In the genomic region with DNA sequence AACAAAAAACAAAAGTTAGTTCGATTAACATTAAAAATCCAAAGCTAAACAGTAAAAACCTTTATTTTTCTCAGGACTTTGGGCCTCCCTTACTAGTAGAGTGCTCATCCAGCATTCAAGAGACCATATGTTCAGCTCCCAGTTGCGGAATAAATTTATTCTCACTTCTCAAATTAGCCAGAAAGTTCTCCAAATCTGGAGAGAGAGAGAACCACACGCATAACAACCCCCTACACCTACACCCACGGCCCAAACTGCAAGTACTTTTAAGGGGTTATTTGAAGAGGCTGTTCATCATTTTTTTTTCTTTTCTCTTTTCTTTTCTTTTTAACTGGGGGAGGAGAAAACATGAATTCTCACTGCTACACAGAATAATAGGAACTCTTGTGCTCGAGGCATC, we compare ENCODE assay signal across 28 mouse cellular contexts. TPM values are rescaled to one million over a fixed set of nuclear protein-coding genes. Genes with fewer than 3 reads are reported as not detected.
DNase-seq lines count a peak whose midpoint lies in the region; ATAC-seq and TF ChIP-seq lines count a peak whose summit lies in the region.
"Had no signal": no experiment of that assay in that cellular context is flagged by ENCODE, and none has a peak within 500 bp of the region (broad histone marks: within the 10 kb centered on the region; RNA-seq: fewer than 3 reads in every experiment).

No protein-coding gene starts in this region.

- intact Hi-C loops in left cerebral cortex, postnatal 4 days (cut with DNase I): no loop called here
- intact Hi-C loops in left cerebral cortex, adult 2 months (cut with DNase I): loop anchor here (2.0 to 5.0 kb wide), 2 partner anchors 23 to 95 kb away; partner anchors contain the start of gene Ppm1k

- peak; percentile 39 for DNase-seq in left cerebral cortex, adult 11 months (ENCODE audit: low spot score)
- no peak for DNase-seq in left cerebral cortex, postnatal 4 days
- peak; percentile 50 to 79 for DNase-seq in layer of hippocampus, adult 2 months (ENCODE audit: low spot score in 2 of 2)
- peak; percentile 39 to 52 for DNase-seq in left cerebral cortex, adult 2 months (ENCODE audit: extremely low spot score in 1 of 2, low spot score in 2 of 2)
- DNase-seq in right cerebral cortex, postnatal 25 days: peak; percentile 44
- DNase-seq in adrenal gland, postnatal 10 days: no peak
- DNase-seq: adrenal gland, adult 2 months; cerebellum, adult 18-20 months; cerebellum, postnatal 14 days; gastrocnemius, postnatal 14 days; kidney, adult 9 months; kidney, postnatal 14 days; lung, postnatal 4 days; thymus, adult 18-20 months; thymus, postnatal 4 days had no signal

- WGBS in intestine, embryonic 16.5 days: 86% methylated on average over 5 of the region's 5 CpGs

- no peaks in the 10 kb centered on the region for H3K36me3 ChIP-seq in intestine, embryonic 16.5 days (ENCODE audit: control insufficient read depth, insufficient read depth, low read length)
- H3K36me3 ChIP-seq: G1E; stomach, embryonic 15.5 days had no signal

- ATAC-seq in intestine, embryonic 16.5 days: no peak
- no peak for ATAC-seq in CD4-positive, CD25-positive, alpha-beta regulatory T cell, adult 4 months
- ATAC-seq: midbrain, embryonic 16.5 days; Patski had no signal

- H3K27me3 ChIP-seq in intestine, embryonic 16.5 days (replicated peaks; ENCODE audit: control insufficient read depth, insufficient read depth, low read length): no peaks in the 10 kb centered on the region
- H3K27me3 ChIP-seq: CH12.LX; embryonic facial prominence, embryonic 12.5 days; hindbrain, embryonic 15.5 days; lung, embryonic 15.5 days; neural tube, embryonic 15.5 days; Patski; stomach, embryonic 15.5 days had no signal

- peak overlapping the region; percentile 72 for H3K27ac ChIP-seq in layer of hippocampus, adult 2 months
- peak overlapping the region; percentile 73; the same call in 1 of the 2 replicates for H3K27ac ChIP-seq in left cerebral cortex, adult 2 months
- H3K27ac ChIP-seq in intestine, embryonic 16.5 days (ENCODE audit: low read length): no peak overlapping the region
- H3K27ac ChIP-seq: embryonic facial prominence, embryonic 12.5 days; hindbrain, embryonic 15.5 days; liver, embryonic 14.5 days; lung, embryonic 15.5 days; neural tube, embryonic 15.5 days; stomach, embryonic 15.5 days had no signal

- no peak overlapping the region for H3K4me2 ChIP-seq in intestine, embryonic 16.5 days (ENCODE audit: low read depth, low read length)
- H3K4me2 ChIP-seq: embryonic facial prominence, embryonic 12.5 days; heart, embryonic 11.5 days; hindbrain, embryonic 15.5 days; lung, embryonic 15.5 days; neural tube, embryonic 15.5 days; stomach, embryonic 15.5 days had no signal

- no peak overlapping the region for H3K9ac ChIP-seq in intestine, embryonic 16.5 days (ENCODE audit: low read depth, low read length)
- H3K9ac ChIP-seq: embryonic facial prominence, embryonic 12.5 days; hindbrain, embryonic 15.5 days; liver, embryonic 14.5 days; lung, embryonic 15.5 days; neural tube, embryonic 15.5 days; stomach, embryonic 15.5 days had no signal

- H3K9me3 ChIP-seq in intestine, embryonic 16.5 days (ENCODE audit: control insufficient read depth, low read length): no peaks in the 10 kb centered on the region
- H3K9me3 ChIP-seq: embryonic facial prominence, embryonic 12.5 days; G1E; hindbrain, embryonic 15.5 days; lung, embryonic 15.5 days; neural tube, embryonic 15.5 days; stomach, embryonic 15.5 days had no signal

- H3K4me1 ChIP-seq in intestine, embryonic 16.5 days (ENCODE audit: control insufficient read depth, insufficient read depth, low read length): peaks cover 4% of the 10 kb centered on the region; the same call in 1 of the 2 replicates
- H3K4me1 ChIP-seq: embryonic facial prominence, embryonic 12.5 days; hindbrain, embryonic 15.5 days; lung, embryonic 15.5 days; neural tube, embryonic 15.5 days; stomach, embryonic 15.5 days had no signal

- H3K4me3 ChIP-seq in layer of hippocampus, adult 2 months: no peak overlapping the region
- H3K4me3 ChIP-seq in left cerebral cortex, adult 2 months: no peak overlapping the region
- no peak overlapping the region for H3K4me3 ChIP-seq in intestine, embryonic 16.5 days (ENCODE audit: low read length)
- H3K4me3 ChIP-seq: embryonic facial prominence, embryonic 12.5 days; hindbrain, embryonic 15.5 days; lung, embryonic 15.5 days; neural tube, embryonic 15.5 days; stomach, embryonic 15.5 days had no signal

- no peak for TF ChIP-seq CTCF in layer of hippocampus, adult 2 months (conservative IDR thresholded peaks at IDR 0.05)
- TF ChIP-seq CTCF in left cerebral cortex, adult 2 months (IDR thresholded peaks at IDR 0.05): no peak

RNA-seq across cellular contexts. Expression of gene Ppm1k, which starts 23.4 kb away (rescaled TPM):
- 10 to 100 TPM; 19.5 to 22.2 TPM for total RNA-seq in left cerebral cortex, postnatal 4 days (2021)
- total RNA-seq in layer of hippocampus, adult 2 months (2021): 10 to 100 TPM; 80.3 to 83.6 TPM
- total RNA-seq in left cerebral cortex, adult 2 months (2021): 10 to 100 TPM; 77.1 to 78.1 TPM
- polyA plus RNA-seq in intestine, embryonic 16.5 days (2015; fragmentation: Nextera tagmentation; extraction: Ambion mirVana): 3.4 and 3.9 TPM in 2 replicates
- 10 to 100 TPM; 22.8 to 27.0 TPM for polyA plus RNA-seq in CD4-positive, CD25-positive, alpha-beta regulatory T cell, adult 4 months (2017; shearing (Covaris generic))
- 10 to 100 TPM; 34.1 to 45.0 TPM for total RNA-seq in adrenal gland, postnatal 10 days (2021)

Comparison
In these comparisons a context has a peak if more than half of its experiments do, and no peak if none do; other contexts are left out.
1. DNase-seq: peak in left cerebral cortex, adult 11 months (single experiment), layer of hippocampus, adult 2 months (2 of 2), left cerebral cortex, adult 2 months (2 of 2) and right cerebral cortex, postnatal 25 days (single experiment); none in left cerebral cortex, postnatal 4 days (single experiment) and adrenal gland, postnatal 10 days (single experiment).